Comparison of ENCODE assay signal across 1 mouse cellular context in genomic region chr1:181039652-181040051, GRCm38 (mm10).
A peak's percentile ranks its signal among the peaks of the same experiment; 100 is the strongest.
TF ChIP-seq lines count a peak whose summit lies in the region.

No protein-coding gene starts in this region.

TF ChIP-seq in CH12.LX, 34 proteins besides CTCF, POLR2A, EP300 and RAD21 (continued from another document):
- TF ChIP-seq PAX5 (IDR thresholded peaks at IDR 0.05; ENCODE audit: low read length): no peak
- 0 out of 2 replicates have a peak, but pooled peaks have one; percentile 40 for TF ChIP-seq MYC (IDR thresholded peaks at IDR 0.05; ENCODE audit: low read depth, low read length)
